Mouse (Mus musculus) kidney, adult 2 months (tissue): ENCODE measurements at regions not wholly inside any gene's neighbourhood (a gene's known extent, or its start where the extent isn't known, plus 50 kb on each side); places are given as distances from the start of the nearest gene placed in this dataset.

Experiments
- DNase-seq: peaks from one replicate; pipeline ENCODE4 v3.0.0; 2021
- H3K27ac ChIP-seq: fragments of 200-500 bp; 2 replicates; pipeline ENCODE4 v1.5.1; 2012; ENCODE audit warnings: low read depth, low read length, control low read depth, inconsistent platforms; ENCODE audit not compliant: insufficient read depth
- H3K27me3 ChIP-seq: fragments of 200-500 bp; replicated peaks from 2 replicates; pipeline ENCODE4 v1.6.1; 2012; ENCODE audit warnings: mild to moderate bottlenecking, moderate library complexity, low read length, inconsistent platforms; ENCODE audit not compliant: control insufficient read depth, insufficient read depth
- H3K36me3 ChIP-seq: fragments of 200-500 bp; 2 replicates; pipeline ENCODE4 v1.6.1; 2012; ENCODE audit warnings: mild to moderate bottlenecking, moderate library complexity, low read length, inconsistent platforms; ENCODE audit not compliant: control insufficient read depth, insufficient read depth
- H3K4me1 ChIP-seq: fragments of 200-500 bp; 2 replicates; pipeline ENCODE4 v1.6.1; 2011; ENCODE audit warnings: low read length; ENCODE audit not compliant: control insufficient read depth, insufficient read depth
- H3K4me3 ChIP-seq: fragments of 200-500 bp; 2 replicates; pipeline ENCODE4 v1.5.1; 2011; ENCODE audit warnings: mild to moderate bottlenecking, low read depth, low read length, control low read depth; ENCODE audit not compliant: insufficient read depth
- CTCF ChIP-seq: fragments of 200-500 bp; conservative IDR thresholded peaks from 2 replicates; pipeline ENCODE4 v1.5.1; 2011; ENCODE audit warnings: low read depth, mild to moderate bottlenecking, control low read depth, low read length, moderate library complexity, mixed read lengths; ENCODE audit not compliant: insufficient read depth, insufficient read length
- POLR2A ChIP-seq: fragments of 200-500 bp; IDR thresholded peaks from one replicate; pipeline ENCODE4 v1.6.1; 2011; ENCODE audit warnings: low read depth, low read length, control low read depth
- WGBS: fragments of 180-500 bp; shearing (Covaris S2); methylation state at CpG from one replicate; pipeline ENCODE4 v1.1.7; 2018; 5-methylcytosine and 5-hydroxymethylcytosine counted together

- Histone ChIP-seq H3K27me3 (no peaks in the 10 kb centered on the region; the same call in 1 of the 2 replicates), H3K4me1 (no peaks in the 10 kb centered on the region; the same call in 1 of the 2 replicates), H3K4me3 (no peak overlapping the region), H3K36me3 (no peaks in the 10 kb centered on the region), H3K27ac (peak overlapping the region; percentile 4; the same call in 1 of the 2 replicates)
- DNase-seq: peak; percentile 71
- TF ChIP-seq POLR2A (no peak), CTCF (no peak)
- WGBS: 22% methylated on average over 6 of the region's 6 CpGs
These were observed 118.5 kb downstream of the Trib2 start for GRCm38 (mm10) chr12:15698042-15698771.

GRCm38 (mm10) chr12:15688342-15688741 lies 128.4 kb downstream of the Trib2 start:
- Histone ChIP-seq H3K4me3 (no peak overlapping the region), H3K36me3 (no peaks in the 10 kb centered on the region), H3K27me3 (no peaks in the 10 kb centered on the region), H3K4me1 (no peaks in the 10 kb centered on the region), H3K27ac (no peak overlapping the region)
- DNase-seq: no peak
- TF ChIP-seq CTCF (no peak), POLR2A (no peak)
- 71% methylated on average over 2 of the region's 2 CpGs for WGBS

- Histone ChIP-seq H3K27me3 (no peaks in the 10 kb centered on the region), H3K4me3 (no peak overlapping the region), H3K36me3 (no peaks in the 10 kb centered on the region), H3K27ac (no peak overlapping the region), H3K4me1 (no peaks in the 10 kb centered on the region)
- no peak for TF ChIP-seq POLR2A
- no peak for TF ChIP-seq CTCF
- WGBS: 66% methylated on average over 5 of the region's 5 CpGs
- no peak for DNase-seq
These were observed 132.4 kb downstream of the Trib2 start for GRCm38 (mm10) chr12:15684311-15684710.

GRCm38 (mm10) chr12:15681678-15682355 lies 134.9 kb downstream of the Trib2 start:
- no peak for DNase-seq
- Histone ChIP-seq H3K4me3 (no peak overlapping the region), H3K36me3 (no peaks in the 10 kb centered on the region), H3K4me1 (no peaks in the 10 kb centered on the region), H3K27ac (no peak overlapping the region), H3K27me3 (no peaks in the 10 kb centered on the region)
- TF ChIP-seq CTCF (no peak), POLR2A (no peak)
- WGBS: 76% methylated on average over 5 of the region's 5 CpGs

- WGBS: 60% methylated on average over 3 of the region's 3 CpGs
- Histone ChIP-seq H3K27me3 (no peaks in the 10 kb centered on the region), H3K36me3 (no peaks in the 10 kb centered on the region), H3K4me1 (no peaks in the 10 kb centered on the region), H3K27ac (no peak overlapping the region), H3K4me3 (no peak overlapping the region)
- DNase-seq: peak; percentile 29
- TF ChIP-seq CTCF: no peak
- TF ChIP-seq POLR2A: no peak
These were observed 140.6 kb downstream of the Trib2 start for GRCm38 (mm10) chr12:15676127-15676526.

GRCm38 (mm10) chr12:15659755-15660154 lies 157.0 kb downstream of the Trib2 start:
- TF ChIP-seq CTCF (no peak), POLR2A (no peak)
- 66% methylated on average over 2 of the region's 2 CpGs for WGBS
- Histone ChIP-seq H3K36me3 (no peaks in the 10 kb centered on the region), H3K4me1 (no peaks in the 10 kb centered on the region), H3K27me3 (no peaks in the 10 kb centered on the region), H3K4me3 (no peak overlapping the region), H3K27ac (no peak overlapping the region)
- no peak for DNase-seq

- DNase-seq: no peak
- Histone ChIP-seq H3K4me3 (no peak overlapping the region), H3K27me3 (no peaks in the 10 kb centered on the region), H3K27ac (no peak overlapping the region), H3K4me1 (no peaks in the 10 kb centered on the region), H3K36me3 (no peaks in the 10 kb centered on the region)
- TF ChIP-seq CTCF (no peak), POLR2A (no peak)
- WGBS: 60% methylated on average over 2 of the region's 2 CpGs
These were observed 157.4 kb downstream of the Trib2 start for GRCm38 (mm10) chr12:15659332-15659731.
